Mouse (Mus musculus) embryonic stem cell, embryonic (primary cell): ENCODE measurements at regions not wholly inside any gene's neighbourhood (a gene's known extent, or its start where the extent isn't known, plus 50 kb on each side); places are given as distances from the start of the nearest gene placed in this dataset.

Experiments used
- CTCF ChIA-PET, 4 experiments: fragments of 300-600 bp in 2 of 4; fragments of 350-600 bp in 2 of 4; sonication (Branson Sonifier 250); formaldehyde crosslinking; loops; one replicate each; lab custom pipeline; 2022; ENCODE audit warnings: inconsistent platforms in 2 of 4; lab: Charles Lee
- POLR2A ChIA-PET, 4 experiments: fragments of 300-600 bp in 2 of 4; fragments of 350-600 bp in 2 of 4; sonication (Branson Sonifier 250); formaldehyde crosslinking; loops; one replicate each; lab custom pipeline; 2022; ENCODE audit warnings: antibody characterized with exemption in 4 of 4, inconsistent platforms in 1 of 4; lab: Charles Lee

DNA sequence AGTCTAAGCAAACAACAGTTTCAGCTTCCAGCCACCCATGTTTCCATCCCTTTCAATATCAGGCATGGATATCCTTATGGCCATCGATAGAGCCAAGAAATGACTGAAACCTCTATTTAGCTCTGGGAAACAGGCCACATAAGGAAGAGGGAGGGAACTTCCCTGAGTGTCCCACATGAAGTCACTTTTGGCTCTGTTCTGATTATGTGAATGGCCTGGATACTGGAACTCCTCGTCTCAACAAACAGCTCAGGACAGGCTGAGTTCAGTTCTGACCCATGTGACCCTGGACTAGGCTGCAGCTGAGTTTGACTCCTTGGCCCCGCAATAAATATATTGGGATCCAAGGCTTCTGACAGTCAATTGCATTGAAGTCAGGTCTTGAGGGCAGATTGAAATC is 63.6 kb upstream of the Lpar1 start:
- POLR2A ChIA-PET: no interaction called here
- CTCF ChIA-PET: no interaction called here

DNA sequence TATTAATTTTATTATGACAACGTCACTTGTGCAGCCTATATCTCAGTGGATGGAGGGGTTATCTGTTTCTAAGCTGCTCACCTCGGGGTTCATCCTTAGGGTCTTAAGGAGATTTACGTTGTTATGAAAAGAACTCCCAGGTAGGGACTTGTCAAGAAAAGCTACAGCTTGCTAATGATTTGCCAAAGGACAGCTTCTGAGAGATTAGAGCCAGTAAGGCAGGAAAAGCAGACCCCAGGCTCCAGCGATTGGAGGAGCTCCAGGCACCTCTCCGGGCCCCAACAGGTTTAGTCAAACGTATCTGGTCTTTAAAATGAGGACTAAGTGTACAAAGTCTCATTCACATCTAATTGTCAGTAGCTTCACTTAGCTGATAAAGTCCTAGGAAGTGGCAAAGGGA is 59.8 kb upstream of the Lpar1 start:
- ChIA-PET CTCF (interaction anchor here in 1 of 4 experiments (1.2 kb wide), 1 partner anchor 11 kb away, joined by 3 read pairs; no protein-coding TSS in a partner anchor), POLR2A (interaction anchor here in 1 of 4 experiments (0.6 to 0.9 kb wide), 2 partner anchors 60 to 262 kb away, joined by 3 to 6 read pairs; partner anchors contain the start of gene Lpar1)

DNA sequence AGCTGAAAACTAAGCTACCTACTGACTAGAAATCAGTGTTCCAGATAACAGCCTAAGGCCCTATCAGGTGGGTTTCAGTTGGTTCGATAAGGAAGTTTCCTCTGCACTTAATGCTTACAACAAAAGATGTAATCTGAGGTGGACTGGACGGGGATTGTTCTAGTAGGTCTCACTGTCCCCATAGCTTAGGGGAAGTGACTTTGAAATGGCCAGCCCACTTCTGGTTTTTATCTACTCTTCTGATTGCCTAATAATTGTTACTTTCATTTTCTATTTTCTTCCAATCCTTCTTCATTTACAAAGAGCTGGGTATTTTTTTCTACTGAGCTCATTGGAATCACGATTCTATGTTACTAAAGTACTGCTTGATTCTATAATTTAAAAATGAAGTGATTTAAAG is 59.3 kb upstream of the Lpar1 start:
- ChIA-PET POLR2A (interaction anchor here in 1 of 4 experiments (0.9 kb wide), 1 partner anchor 59 kb away, joined by 6 read pairs; the partner anchor contains the start of gene Lpar1), CTCF (interaction anchor here in 1 of 4 experiments (1.2 kb wide), 1 partner anchor 11 kb away, joined by 3 read pairs; no protein-coding TSS in a partner anchor)

DNA sequence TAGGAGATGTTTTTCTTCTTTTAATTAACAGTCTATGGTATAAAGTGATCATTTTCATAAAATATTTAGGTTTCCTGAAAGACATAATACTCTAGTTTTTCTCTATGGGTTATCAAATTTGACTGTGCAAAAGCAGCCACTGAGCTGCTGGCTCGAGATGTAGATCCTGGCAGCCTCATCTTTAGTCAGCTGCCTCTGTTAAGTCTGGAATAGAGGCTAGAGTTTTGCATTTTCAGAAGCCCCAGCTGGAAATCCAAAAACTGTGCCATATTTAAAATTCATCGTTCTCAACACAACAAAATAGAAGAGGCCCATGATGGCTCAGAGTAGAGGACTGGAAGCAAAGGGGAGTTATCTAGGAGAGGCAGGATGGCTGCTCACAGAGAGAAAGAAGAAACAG is 53.8 kb upstream of the Lpar1 start:
- ChIA-PET CTCF (no interaction called here), POLR2A (interaction anchor here in 1 of 4 experiments (0.8 kb wide), 1 partner anchor 48 kb away, joined by 3 read pairs; no protein-coding TSS in a partner anchor)

DNA sequence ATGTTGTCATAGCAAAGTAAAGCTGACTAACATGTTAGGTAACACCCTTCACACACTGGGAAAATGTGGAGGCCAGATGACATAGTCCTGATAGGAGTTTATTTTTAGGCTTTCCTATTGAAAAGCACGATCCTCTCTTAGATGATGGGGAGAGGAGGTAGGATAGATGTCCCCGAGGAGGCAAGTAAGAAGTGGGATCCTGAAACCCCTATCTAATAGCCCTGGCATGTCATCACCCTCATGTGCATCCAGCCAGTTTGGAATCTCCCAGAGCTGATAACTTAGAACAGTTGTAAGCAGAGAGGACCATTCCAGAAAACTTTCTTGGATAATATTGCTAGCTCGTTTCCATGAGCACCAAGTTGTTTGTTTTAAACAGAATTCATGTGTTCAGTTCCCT is 52.2 kb upstream of the Lpar1 start:
- ChIA-PET POLR2A (no interaction called here), CTCF (no interaction called here)
